Mouse (Mus musculus) kidney, adult 2 months (tissue): Measurements from ENCODE around the gene Hrct1.

ENCODE experiments used
- CTCF ChIP-seq: fragments of 200-500 bp; conservative IDR thresholded peaks from 2 replicates; pipeline ENCODE4 v1.5.1; 2011; ENCODE audit warnings: low read depth, mild to moderate bottlenecking, control low read depth, low read length, moderate library complexity, mixed read lengths; ENCODE audit not compliant: insufficient read depth, insufficient read length
- POLR2A ChIP-seq: fragments of 200-500 bp; IDR thresholded peaks from one replicate; pipeline ENCODE4 v1.6.1; 2011; ENCODE audit warnings: low read depth, low read length, control low read depth

DNA sequence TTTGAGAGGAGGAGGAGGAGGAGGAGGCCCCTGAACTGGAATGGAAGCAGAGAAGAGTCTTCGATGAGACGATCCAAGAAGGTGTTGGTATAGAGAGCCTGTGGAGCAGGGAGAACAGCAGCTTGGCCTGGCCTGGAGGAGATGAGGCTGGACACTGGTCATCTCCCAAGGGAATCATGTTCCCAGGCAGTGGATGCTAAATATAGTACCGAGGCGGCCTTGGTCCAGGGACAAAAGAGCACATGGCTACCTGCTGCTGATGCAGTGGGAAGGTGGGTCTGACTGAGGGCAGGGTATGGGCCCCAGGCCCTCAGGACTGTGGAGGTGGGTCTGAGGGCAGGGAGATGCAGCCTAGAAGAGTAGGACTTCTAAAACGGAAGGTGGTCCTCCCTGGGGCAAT lies 6.2 kb downstream of the Hrct1 start:
- TF ChIP-seq CTCF, result no peak
- TF ChIP-seq POLR2A, result no peak
